Mouse (Mus musculus) layer of hippocampus, postnatal 14 days (tissue): Measurements from ENCODE around the gene Il18bp. TPM values are rescaled to one million over a fixed set of nuclear protein-coding genes. Genes with fewer than 3 reads are reported as not detected.

Experiments
- DNase-seq, 2 experiments: peaks; one replicate each; pipeline ENCODE4 v3.0.0; 2021 to 2022; ENCODE audit warnings: low spot score in 2 of 2, mixed read lengths in 1 of 2
- total RNA-seq, 2 experiments: library from RNA; stranded (reverse); gene quantifications; 2 replicates each; pipeline ENCODE4 v1.2.3; 2021

Gene Il18bp
- total RNA-seq, 2 experiments from 2014 or later = 8.4 to 8.7 TPM

DNA sequence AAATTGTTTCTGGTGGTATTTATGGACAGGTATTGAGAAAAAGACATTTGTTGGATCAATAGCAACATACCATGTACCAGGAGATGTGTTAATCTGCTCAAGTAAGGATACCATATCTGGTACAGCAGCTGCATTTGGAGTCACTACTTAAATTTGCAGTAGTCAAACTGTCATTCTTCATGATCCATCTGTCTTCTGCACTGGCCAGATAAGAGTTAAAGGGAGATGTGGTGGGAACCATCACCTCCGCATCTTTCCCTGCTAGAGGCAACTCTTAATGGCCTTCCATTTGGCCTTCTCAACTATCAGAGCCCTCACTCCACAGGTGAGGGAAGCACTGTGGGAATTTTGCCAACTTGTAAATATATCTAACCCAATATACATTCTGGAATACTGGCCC is 12.0 kb downstream of the Il18bp start:
- DNase-seq = no peak

DNA sequence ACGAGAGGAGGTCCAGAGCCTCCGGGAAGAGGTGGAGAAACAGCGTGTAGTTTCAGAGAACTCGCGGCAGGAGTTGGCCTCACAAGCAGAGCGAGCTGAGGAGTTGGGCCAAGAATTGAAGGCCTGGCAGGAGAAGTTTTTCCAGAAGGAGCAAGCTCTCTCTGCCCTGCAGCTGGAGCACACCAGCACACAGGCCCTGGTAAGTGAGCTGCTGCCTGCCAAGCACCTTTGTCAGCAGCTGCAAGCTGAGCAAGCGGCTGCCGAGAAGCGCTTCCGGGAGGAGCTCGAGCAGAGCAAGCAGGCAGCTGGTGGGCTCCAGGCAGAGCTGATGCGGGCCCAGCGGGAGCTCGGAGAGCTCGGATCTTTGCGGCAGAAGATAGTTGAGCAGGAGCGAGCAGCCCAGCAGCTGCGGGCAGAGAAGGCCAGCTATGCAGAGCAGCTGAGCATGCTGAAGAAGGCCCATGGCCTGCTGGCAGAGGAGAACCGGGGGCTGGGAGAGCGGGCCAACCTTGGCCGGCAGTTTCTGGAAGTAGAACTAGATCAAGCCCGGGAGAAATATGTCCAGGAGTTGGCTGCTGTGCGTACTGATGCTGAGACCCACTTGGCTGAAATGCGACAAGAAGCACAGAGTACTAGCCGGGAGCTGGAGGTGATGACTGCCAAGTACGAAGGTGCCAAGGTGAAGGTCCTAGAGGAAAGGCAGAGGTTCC is 17.4 kb downstream of the Il18bp start:
- peak; percentile 55 to 66 for DNase-seq

DNA sequence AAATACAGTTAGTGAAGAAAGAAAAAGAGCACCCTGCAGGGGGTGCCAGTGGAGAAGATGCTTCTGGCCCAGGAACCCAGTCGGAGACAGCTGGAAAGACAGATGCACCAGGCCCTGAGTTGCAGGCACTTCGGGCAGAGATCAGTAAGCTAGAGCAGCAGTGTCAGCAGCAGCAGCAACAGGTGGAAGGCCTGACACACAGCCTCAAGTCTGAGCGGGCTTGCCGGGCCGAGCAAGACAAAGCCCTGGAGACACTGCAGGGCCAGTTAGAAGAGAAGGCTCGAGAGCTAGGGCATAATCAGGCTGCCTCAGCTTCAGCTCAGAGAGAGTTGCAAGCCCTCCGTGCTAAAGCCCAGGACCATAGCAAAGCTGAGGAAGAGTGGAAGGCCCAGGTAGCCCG is 18.2 kb downstream of the Il18bp start:
- DNase-seq = no peak

DNA sequence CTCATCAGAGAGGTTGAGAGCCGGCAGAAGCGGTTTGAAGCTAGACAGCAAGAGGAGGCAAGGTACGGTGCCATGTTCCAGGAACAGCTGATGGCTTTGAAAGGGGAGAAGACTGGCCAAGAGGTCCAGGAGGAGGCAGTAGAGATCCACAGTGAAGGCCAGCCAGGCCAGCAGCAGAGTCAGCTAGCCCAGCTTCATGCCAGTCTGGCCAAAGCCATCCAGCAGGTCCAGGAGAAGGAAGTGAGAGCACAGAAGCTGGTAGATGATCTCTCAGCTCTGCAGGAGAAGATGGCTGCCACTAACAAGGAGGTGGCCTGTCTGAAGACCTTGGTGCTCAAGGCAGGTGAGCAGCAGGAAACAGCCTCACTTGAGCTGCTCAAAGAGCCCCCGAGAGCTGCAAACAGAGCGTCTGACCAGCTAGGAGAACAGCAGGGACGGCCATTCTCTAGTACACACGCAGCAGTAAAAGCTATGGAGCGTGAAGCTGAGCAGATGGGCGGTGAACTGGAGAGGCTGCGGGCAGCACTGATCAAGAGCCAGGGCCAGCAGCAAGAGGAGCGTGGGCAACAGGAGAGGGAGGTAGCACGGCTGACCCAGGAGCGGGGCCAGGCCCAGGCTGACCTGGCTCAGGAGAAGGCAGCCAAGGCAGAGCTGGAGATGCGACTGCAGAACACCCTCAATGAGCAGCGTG is 18.9 kb downstream of the Il18bp start:
- DNase-seq = no peak

DNA sequence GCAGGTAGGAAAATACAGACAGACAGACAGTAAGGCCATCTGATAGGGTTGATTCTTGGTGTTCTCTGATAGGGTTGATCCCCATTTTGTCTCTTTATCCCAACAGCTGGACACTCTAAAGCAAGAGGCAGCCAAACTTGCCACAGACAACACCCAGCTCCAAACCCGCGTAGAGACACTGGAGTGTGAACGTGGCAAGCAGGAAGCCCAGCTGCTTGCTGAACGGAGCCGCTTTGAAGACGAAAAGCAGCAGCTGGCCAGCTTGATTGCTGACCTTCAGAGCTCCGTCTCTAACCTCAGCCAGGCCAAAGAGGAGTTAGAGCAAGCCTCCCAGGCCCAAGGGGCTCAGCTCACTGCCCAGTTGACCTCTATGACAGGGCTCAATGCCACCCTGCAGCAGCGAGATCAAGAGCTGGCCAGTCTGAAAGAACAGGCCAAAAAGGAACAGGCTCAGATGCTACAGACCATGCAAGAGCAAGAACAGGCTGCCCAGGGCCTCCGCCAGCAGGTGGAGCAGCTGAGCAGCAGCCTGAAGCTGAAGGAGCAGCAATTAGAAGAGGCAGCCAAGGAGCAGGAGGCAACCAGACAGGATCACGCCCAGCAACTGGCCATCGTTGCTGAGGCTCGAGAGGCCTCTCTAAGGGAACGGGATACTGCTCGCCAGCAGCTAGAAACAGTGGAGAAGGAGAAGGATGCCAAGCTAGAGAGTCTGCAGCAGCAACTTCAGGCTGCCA is 20.1 kb downstream of the Il18bp start:
- DNase-seq = peak; percentile 77 to 86

DNA sequence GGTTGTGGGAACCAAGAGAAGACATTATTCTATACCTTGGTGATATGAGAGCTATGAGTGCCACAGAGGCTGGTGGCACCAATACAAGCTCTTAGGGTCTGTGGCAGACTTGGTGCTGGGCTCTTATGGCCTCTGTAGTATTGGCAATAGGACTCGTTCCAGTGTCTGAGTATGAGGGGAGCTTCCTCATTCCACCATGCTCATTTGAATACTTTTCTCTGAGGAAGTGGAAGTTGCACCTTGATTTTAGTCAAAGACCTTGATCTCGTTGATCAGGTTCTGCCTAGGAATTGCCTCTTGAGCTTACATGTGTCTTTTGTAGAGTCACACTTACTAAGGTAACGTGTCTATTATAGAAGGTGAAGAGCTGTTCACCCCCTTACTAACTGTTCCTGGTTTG is 24.2 kb downstream of the Il18bp start:
- DNase-seq = no peak

DNA sequence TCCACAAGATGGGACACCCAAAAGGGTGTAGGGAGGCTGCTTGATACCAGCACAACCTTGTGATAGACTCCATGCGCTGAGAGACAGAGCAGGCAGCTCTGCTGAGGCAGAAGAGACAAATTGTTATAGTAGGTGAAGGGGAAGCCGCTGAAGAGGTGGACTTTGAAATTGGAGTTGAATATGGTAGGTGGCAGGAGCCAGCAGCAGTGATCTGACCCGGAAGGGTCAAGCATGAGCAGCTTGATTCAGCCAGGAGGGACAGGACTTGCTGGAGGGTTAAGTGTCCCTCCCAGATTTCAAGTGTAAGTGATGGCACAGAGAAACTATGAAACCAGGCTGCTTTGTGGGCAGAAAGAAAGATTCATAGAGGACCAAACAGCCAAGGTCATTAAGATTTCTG is 33.4 kb downstream of the Il18bp start:
- no peak for DNase-seq

DNA sequence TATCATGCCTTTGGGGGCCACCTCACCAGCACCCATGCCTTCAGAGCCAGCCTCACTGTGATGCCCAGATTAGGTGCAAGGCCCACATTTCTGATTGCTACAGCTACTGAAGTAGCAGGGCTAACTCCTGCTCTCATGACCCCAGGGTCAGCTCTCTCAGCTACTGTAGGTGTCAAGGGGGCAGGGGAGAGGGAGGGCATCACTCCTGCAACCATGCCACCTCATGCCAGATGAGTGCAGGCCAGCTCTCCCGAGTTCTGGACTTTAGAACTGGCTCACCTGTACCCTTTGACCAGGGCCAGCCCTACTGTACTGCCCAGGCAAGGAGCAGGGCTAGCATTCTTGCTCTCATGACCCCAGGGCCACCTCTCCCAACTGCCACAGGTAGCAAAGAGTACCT is 35.8 kb downstream of the Il18bp start:
- no peak for DNase-seq

DNA sequence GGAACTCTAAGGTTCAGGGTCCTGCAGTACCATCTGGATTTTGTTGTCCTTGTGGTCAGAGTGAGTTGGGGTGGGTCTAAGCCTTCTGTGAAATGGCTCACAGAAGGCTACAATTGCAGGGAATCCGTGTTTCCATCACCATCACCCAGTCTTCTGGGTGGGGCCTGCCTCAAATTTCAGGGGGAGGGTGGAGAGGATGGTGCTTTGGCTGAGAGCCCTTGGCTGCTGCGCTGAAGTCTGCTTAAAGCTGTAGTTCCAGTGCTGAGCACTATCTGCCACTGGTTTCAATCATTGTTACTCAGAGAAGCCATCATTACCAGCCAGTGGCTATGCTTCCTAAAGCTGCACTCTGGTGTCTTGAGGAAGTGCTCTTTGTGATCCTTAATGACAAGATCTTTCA is 44.0 kb downstream of the Il18bp start:
- DNase-seq = peak; percentile 24 to 33

DNA sequence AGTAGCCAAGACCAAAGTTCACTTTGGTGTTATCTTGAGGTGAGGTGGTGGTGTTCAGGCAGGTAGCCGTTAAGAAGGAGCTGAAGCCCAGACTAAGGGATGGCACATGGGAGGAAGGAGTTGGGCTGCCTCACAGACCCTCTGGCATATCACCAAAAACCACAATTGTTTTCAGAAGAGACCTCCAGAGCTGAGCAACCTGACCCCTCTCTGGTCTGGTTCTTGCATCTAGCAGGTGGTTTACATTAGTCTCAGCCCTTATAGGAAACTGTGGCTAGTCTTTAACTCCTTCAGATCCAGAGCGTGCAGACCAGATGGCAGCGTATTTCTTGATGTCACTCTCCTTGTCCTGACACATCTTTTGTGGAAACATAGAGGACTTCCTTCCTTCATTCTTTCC is 44.8 kb downstream of the Il18bp start:
- DNase-seq = no peak

DNA sequence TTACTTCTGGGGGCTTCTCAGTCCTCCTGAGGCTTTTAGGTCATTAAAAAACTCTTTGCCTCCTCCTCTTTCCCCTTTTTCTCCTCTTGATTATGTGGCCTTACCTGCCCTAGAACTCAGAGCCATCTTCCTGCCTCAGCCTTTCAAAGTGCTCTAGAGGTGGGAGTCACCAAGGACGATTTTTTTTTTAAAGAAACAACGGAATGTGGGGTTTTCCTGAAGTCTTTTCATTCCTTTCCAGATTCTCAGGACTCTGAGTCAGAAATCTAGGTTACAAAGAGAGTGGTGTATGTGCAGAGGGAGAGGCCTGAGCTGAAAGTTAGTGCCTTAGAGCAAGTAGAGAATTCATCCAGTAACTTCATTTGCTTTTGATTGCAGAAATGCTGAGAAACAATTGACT is 46.8 kb downstream of the Il18bp start:
- no peak for DNase-seq

DNA sequence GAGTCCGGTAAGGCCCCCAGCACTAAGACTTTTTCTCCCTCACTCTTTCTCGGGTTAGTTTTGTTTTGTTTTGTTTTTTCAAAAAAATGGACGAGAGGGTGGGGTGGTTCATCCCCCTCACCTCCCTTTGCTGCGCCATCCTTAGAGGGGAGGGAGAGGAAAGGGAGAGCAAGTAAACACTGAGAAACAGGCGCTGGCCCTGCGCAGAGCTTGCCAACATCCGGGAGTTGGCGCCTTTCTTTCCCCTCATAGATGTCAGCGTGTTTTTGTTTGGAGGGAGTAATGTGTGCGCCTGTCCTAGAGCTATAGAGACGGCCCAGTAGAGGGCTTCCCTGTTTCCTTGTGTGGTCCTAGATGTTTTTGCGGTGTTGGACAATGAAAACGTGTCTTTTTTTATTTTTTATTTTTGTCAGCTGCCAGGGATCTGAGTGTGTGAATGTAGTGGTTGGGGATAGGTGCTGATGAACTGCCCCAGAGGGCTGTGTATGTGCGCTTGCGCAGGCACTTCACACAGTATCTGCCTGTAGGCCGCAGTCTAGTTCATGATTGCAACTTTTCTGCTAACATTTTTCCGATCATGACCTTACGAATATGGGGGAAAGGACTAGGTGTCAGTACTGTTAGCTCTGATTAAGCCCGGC is 47.5 kb downstream of the Il18bp start:
- DNase-seq = peak; percentile 85

DNA sequence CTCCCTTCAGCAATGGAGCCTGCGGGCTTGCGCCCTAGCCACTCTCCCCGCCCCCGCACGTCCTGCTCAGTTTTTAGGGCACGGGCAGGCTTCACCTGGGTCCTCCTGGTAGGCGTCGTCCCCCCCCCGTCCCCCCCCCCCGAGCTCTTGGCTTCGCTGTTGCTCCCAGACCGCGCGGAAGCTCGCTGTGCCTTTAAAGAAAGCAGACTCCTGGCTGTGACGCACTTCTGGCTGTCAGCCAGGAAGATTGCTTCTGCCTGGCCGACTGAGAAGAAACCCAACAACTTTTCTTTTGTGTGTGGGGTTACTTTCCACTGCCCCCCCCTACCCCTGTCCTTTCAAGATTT is 48.1 kb downstream of the Il18bp start:
- DNase-seq = peak; percentile 84 to 93

DNA sequence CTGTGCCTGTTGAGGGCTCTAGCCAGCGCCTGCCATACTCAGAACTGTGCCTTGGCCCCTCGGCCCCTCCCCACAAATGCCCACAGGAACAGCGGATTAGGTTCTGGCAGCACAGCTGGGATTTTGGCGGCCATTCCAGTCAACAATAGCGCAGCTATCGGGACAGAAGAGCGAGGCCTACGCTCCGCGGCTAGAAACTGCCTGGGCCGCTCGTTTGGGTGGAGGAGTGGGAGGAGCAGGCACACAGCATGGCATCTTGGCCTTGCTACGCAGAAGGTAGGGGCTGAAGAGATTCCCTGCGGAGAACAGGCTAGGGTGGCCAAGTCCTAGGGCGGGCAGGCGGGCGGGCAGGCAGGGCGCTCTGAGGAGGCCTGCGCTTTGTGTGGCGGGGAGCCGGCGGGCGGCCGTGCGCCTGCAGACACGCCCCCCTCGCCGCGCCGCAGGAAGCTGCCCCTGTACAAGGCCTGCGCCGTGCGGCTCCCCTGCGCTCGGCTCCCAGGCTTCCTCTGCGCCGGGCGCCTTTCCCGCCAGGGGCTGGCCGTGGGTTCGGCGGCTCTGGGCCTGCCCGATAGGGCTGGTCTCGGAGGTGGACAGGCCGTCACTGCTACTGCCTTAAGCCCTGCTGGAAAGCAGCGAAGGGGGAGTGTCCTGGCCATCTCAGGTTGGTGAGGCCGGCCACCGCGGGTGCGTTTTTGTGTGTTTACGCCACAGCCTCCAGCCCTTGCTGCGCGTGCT is 48.6 kb downstream of the Il18bp start:
- peak; percentile 84 to 86 for DNase-seq

DNA sequence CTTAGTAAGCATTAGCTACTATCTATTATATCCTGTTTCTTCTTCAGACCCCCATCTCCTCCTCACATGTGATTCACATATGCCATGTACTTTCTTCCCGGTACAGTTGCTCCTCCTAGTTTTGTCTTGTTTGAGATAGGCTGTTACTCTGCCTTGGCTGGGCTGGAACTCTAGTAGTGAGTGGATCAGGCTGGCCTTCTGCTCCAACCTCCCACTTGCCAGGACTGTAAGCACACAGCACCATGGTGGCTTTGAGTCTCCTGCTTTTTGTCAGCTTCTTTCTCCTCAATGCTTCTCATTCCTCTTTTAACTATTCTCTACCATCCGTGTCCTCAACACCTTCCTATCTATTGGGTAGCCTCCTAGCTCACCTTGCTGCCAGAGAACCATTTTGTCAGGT is 49.7 kb downstream of the Il18bp start:
- DNase-seq = no peak

DNA sequence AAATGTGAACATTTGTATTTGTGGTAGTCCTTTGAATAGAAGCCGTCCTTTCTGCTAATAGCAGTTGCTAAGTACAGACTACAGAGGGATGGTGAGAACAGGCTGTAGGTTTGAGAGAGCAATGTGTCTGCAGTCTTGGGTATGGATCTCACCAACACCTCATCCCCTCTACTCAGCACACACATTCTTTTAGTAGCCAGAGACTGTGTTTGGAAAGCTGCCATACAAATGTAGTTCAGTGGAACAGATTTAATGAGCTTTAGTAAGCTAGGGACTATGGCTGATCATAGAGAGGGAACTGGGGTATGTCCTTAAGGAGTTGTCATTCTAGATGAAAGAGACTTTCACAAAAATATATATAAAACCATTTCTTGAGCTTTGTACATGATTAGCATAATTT is 51.2 kb downstream of the Il18bp start:
- DNase-seq = no peak

DNA sequence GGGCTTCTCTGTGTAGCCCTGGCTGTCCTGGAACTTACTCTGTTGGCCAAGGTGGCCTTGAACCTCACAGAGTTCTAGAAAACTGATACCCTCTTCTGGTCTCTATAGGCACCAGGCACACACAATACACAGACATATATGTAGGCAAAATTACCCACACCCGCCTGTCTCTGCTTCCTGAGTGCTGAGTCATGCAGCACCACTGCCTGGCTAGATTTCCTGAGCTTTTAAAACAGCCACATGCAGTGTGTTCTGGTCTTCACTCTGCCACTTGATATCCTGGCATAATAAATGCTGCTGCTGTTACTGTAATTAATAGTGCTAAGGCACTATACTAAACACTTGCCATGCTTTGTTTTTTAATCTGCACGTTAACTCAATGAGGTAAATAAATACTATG is 52.9 kb downstream of the Il18bp start:
- DNase-seq = no peak
